Mouse (Mus musculus) hindbrain, embryonic 11.5 days (tissue): ENCODE measurements around the gene Vmp1. TPM values are rescaled to one million over a fixed set of nuclear protein-coding genes. Genes with fewer than 3 reads are reported as not detected.

Source experiments
- ATAC-seq: fragments of 200-750 bp; cut with Nextera tagmentation; 2 replicates; pipeline ENCODE4 v1.8.0; 2017; ENCODE audit warnings: mild to moderate bottlenecking, moderate TSS enrichment, moderate library complexity; ENCODE audit not compliant: low FRiP score
- DNase-seq: peaks from one replicate; pipeline ENCODE4 v3.0.0-alpha.2; 2015; ENCODE audit warnings: low spot score
- H3K27ac ChIP-seq: fragments of 300-500 bp; sonication (generic); 2 replicates; pipeline ENCODE4 v1.5.1; 2014; ENCODE audit warnings: mild to moderate bottlenecking, low read depth, low read length
- H3K27me3 ChIP-seq: fragments of 300-500 bp; sonication (generic); 2 replicates; pipeline ENCODE4 v1.6.1; 2014; ENCODE audit warnings: mild to moderate bottlenecking, low read length, moderate library complexity, mixed read lengths; ENCODE audit not compliant: control insufficient read depth, insufficient read depth
- H3K36me3 ChIP-seq: fragments of 300-500 bp; sonication (generic); 2 replicates; pipeline ENCODE4 v1.6.1; 2014; ENCODE audit warnings: mild to moderate bottlenecking, low read length, moderate library complexity, mixed read lengths; ENCODE audit not compliant: control insufficient read depth, insufficient read depth
- H3K4me1 ChIP-seq: fragments of 300-500 bp; sonication (generic); replicated peaks from 2 replicates; pipeline ENCODE4 v1.6.1; 2014; ENCODE audit warnings: low read length, mixed read lengths; ENCODE audit not compliant: control insufficient read depth, insufficient read depth
- H3K4me2 ChIP-seq: fragments of 300-500 bp; sonication (generic); replicated peaks from 2 replicates; pipeline ENCODE4 v1.6.1; 2014; ENCODE audit warnings: mild to moderate bottlenecking, low read depth, low read length
- H3K4me3 ChIP-seq: fragments of 300-500 bp; sonication (generic); 2 replicates; pipeline ENCODE4 v1.5.1; 2014; ENCODE audit warnings: low read depth, low read length
- H3K9ac ChIP-seq: fragments of 300-500 bp; sonication (generic); 2 replicates; pipeline ENCODE4 v1.6.1; 2014; ENCODE audit warnings: low read depth, low read length
- H3K9me3 ChIP-seq: fragments of 300-500 bp; sonication (generic); 2 replicates; pipeline ENCODE4 v1.6.1; 2016; ENCODE audit warnings: low read length; ENCODE audit not compliant: control insufficient read depth
- WGBS: fragments of 180-500 bp; shearing (Covaris S2); extraction: QIAGEN DNeasy Blood & Tissue Kit; methylation state at CpG from one replicate; pipeline ENCODE4 v1.1.7; 2014; 5-methylcytosine and 5-hydroxymethylcytosine counted together
- polyA plus RNA-seq: library from polyadenylated mRNA; unstranded; fragments of >200 nt; fragmentation: Nextera tagmentation; extraction: Ambion mirVana; gene quantifications from 2 replicates; pipeline ENCODE4 v1.2.1, GENCODE M21; 2014

The Vmp1 gene
- polyA plus RNA-seq, 1 experiment from 2014 or later: 105 TPM

- no peaks in the 10 kb centered on the region for H3K9me3 ChIP-seq
- no peaks in the 10 kb centered on the region for H3K4me1 ChIP-seq
- ATAC-seq: no peak
- DNase-seq: no peak
- H3K27me3 ChIP-seq: no peaks in the 10 kb centered on the region
- H3K4me3 ChIP-seq: no peak overlapping the region
- H3K36me3 ChIP-seq: no peaks in the 10 kb centered on the region
- no peak overlapping the region for H3K9ac ChIP-seq
- H3K4me2 ChIP-seq: no peak overlapping the region
- no peak overlapping the region for H3K27ac ChIP-seq
- WGBS: 80% methylated on average over 25 of the region's 25 CpGs
These were observed 104.6 kb downstream of the Vmp1 start for GRCm38 (mm10) chr11:86578809-86579730.

- H3K36me3 ChIP-seq: no peaks in the 10 kb centered on the region
- no peak overlapping the region for H3K4me2 ChIP-seq
- H3K9ac ChIP-seq: no peak overlapping the region
- no peak for ATAC-seq
- no peaks in the 10 kb centered on the region for H3K9me3 ChIP-seq
- H3K27ac ChIP-seq: no peak overlapping the region
- WGBS: 85% methylated on average over 6 of the region's 6 CpGs
- no peaks in the 10 kb centered on the region for H3K4me1 ChIP-seq
- no peak overlapping the region for H3K4me3 ChIP-seq
- H3K27me3 ChIP-seq: no peaks in the 10 kb centered on the region
- no peak for DNase-seq
These were observed 105.4 kb downstream of the Vmp1 start for GRCm38 (mm10) chr11:86578106-86578808.

GRCm38 (mm10) chr11:86577231-86577630, 106.4 kb downstream of the Vmp1 start:
- H3K4me2 ChIP-seq: no peak overlapping the region
- ATAC-seq: no peak
- no peaks in the 10 kb centered on the region for H3K9me3 ChIP-seq
- no peaks in the 10 kb centered on the region for H3K36me3 ChIP-seq
- DNase-seq: no peak
- no peak overlapping the region for H3K4me3 ChIP-seq
- WGBS: 82% methylated on average over 4 of the region's 4 CpGs
- no peak overlapping the region for H3K27ac ChIP-seq
- no peaks in the 10 kb centered on the region for H3K27me3 ChIP-seq
- no peaks in the 10 kb centered on the region for H3K4me1 ChIP-seq
- no peak overlapping the region for H3K9ac ChIP-seq

GRCm38 (mm10) chr11:86575632-86576378, 107.8 kb downstream of the Vmp1 start:
- H3K27ac ChIP-seq: no peak overlapping the region
- H3K27me3 ChIP-seq: no peaks in the 10 kb centered on the region
- WGBS: 83% methylated on average over 7 of the region's 7 CpGs
- DNase-seq: no peak
- no peak overlapping the region for H3K4me3 ChIP-seq
- no peak for ATAC-seq
- H3K4me1 ChIP-seq: no peaks in the 10 kb centered on the region
- no peaks in the 10 kb centered on the region for H3K9me3 ChIP-seq
- no peak overlapping the region for H3K4me2 ChIP-seq
- no peaks in the 10 kb centered on the region for H3K36me3 ChIP-seq
- no peak overlapping the region for H3K9ac ChIP-seq

GRCm38 (mm10) chr11:86574408-86574807, 109.2 kb downstream of the Vmp1 start:
- WGBS: 56% methylated on average over 2 of the region's 2 CpGs
- ATAC-seq (no peak), DNase-seq (no peak)
- Histone ChIP-seq H3K4me2 (no peak overlapping the region), H3K4me3 (no peak overlapping the region), H3K9me3 (no peaks in the 10 kb centered on the region), H3K27ac (no peak overlapping the region), H3K27me3 (no peaks in the 10 kb centered on the region), H3K4me1 (no peaks in the 10 kb centered on the region), H3K36me3 (no peaks in the 10 kb centered on the region), H3K9ac (no peak overlapping the region)

GRCm38 (mm10) chr11:86573646-86574231, 109.9 kb downstream of the Vmp1 start:
- no peaks in the 10 kb centered on the region for H3K9me3 ChIP-seq
- no peak overlapping the region for H3K4me2 ChIP-seq
- H3K36me3 ChIP-seq: no peaks in the 10 kb centered on the region
- no peak overlapping the region for H3K9ac ChIP-seq
- no peaks in the 10 kb centered on the region for H3K27me3 ChIP-seq
- ATAC-seq (no peak), DNase-seq (no peak)
- no peaks in the 10 kb centered on the region for H3K4me1 ChIP-seq
- no peak overlapping the region for H3K4me3 ChIP-seq
- WGBS: 89% methylated on average over 6 of the region's 6 CpGs
- no peak overlapping the region for H3K27ac ChIP-seq

- Histone ChIP-seq H3K27ac (no peak overlapping the region), H3K4me1 (no peaks in the 10 kb centered on the region), H3K9me3 (no peaks in the 10 kb centered on the region), H3K9ac (no peak overlapping the region), H3K4me3 (no peak overlapping the region), H3K4me2 (no peak overlapping the region), H3K36me3 (no peaks in the 10 kb centered on the region), H3K27me3 (no peaks in the 10 kb centered on the region)
- DNase-seq (no peak), ATAC-seq (no peak)
- 70% methylated on average over 2 of the region's 2 CpGs for WGBS
These were observed 111.0 kb downstream of the Vmp1 start for GRCm38 (mm10) chr11:86572623-86573022.

GRCm38 (mm10) chr11:86571871-86572270, 111.8 kb downstream of the Vmp1 start:
- no peak overlapping the region for H3K4me3 ChIP-seq
- H3K27ac ChIP-seq: no peak overlapping the region
- no peaks in the 10 kb centered on the region for H3K27me3 ChIP-seq
- H3K9ac ChIP-seq: no peak overlapping the region
- DNase-seq (no peak), ATAC-seq (no peak)
- H3K9me3 ChIP-seq: no peaks in the 10 kb centered on the region
- 73% methylated on average over 4 of the region's 4 CpGs for WGBS
- no peak overlapping the region for H3K4me2 ChIP-seq
- H3K36me3 ChIP-seq: no peaks in the 10 kb centered on the region
- H3K4me1 ChIP-seq: no peaks in the 10 kb centered on the region
